Mouse (Mus musculus) lung, postnatal 0 days (tissue): Measurements from ENCODE around the gene Wnt1.

ENCODE experiments used
- CTCF ChIP-seq: IDR thresholded peaks from 2 replicates; pipeline ENCODE4 v1.5.1; 2016; ENCODE audit warnings: antibody characterized with exemption, mild to moderate bottlenecking
- EP300 ChIP-seq: IDR thresholded peaks from 2 replicates; pipeline ENCODE4 v1.6.1; 2016; ENCODE audit warnings: antibody characterized with exemption, mild to moderate bottlenecking, control low read depth

GRCm38 (mm10) chr15:98833281-98833680 lies 43.6 kb downstream of the Wnt1 start:
- TF ChIP-seq CTCF: no peak
- TF ChIP-seq EP300: no peak
